Mouse (Mus musculus): Measurements from ENCODE around the gene Gm7030. TPM values are rescaled to one million over a fixed set of nuclear protein-coding genes. Genes with fewer than 3 reads are reported as not detected.

The Gm7030 gene
- polyA plus RNA-seq, 1 experiment from 2014 or later, result not detected

Other genes starting within 250 kb of the Gm7030 start
- 39.0 and 43.6 TPM in 2 replicates for gene Dhx16, start 249.6 kb downstream of the Gm7030 start, polyA plus RNA-seq (2014; fragmentation: Nextera tagmentation; extraction: Ambion mirVana)
- 22.7 and 23.3 TPM in 2 replicates for gene 2310061I04Rik, start 232.0 kb downstream of the Gm7030 start, polyA plus RNA-seq (2014; fragmentation: Nextera tagmentation; extraction: Ambion mirVana)
- 158 and 168 TPM in 2 replicates for gene Atat1, start 219.3 kb downstream of the Gm7030 start, polyA plus RNA-seq (2014; fragmentation: Nextera tagmentation; extraction: Ambion mirVana)
- gene Mrps18b, start 213.0 kb downstream of the Gm7030 start, polyA plus RNA-seq (2014; fragmentation: Nextera tagmentation; extraction: Ambion mirVana), result 57.1 and 61.8 TPM in 2 replicates
- gene Ppp1r10, start 213.0 kb downstream of the Gm7030 start, polyA plus RNA-seq (2014; fragmentation: Nextera tagmentation; extraction: Ambion mirVana), result 44.3 TPM in 2 replicates
- 118 and 119 TPM in 2 replicates for gene Abcf1, start 159.7 kb downstream of the Gm7030 start, polyA plus RNA-seq (2014; fragmentation: Nextera tagmentation; extraction: Ambion mirVana)
- 26.0 and 30.6 TPM in 2 replicates for gene Gnl1, start 149.6 kb downstream of the Gm7030 start, polyA plus RNA-seq (2014; fragmentation: Nextera tagmentation; extraction: Ambion mirVana)
- gene Prr3, start 149.2 kb downstream of the Gm7030 start, polyA plus RNA-seq (2014; fragmentation: Nextera tagmentation; extraction: Ambion mirVana), result 38.7 and 43.3 TPM in 2 replicates
- gene H2-T24, start 108.9 kb downstream of the Gm7030 start, polyA plus RNA-seq (2014; fragmentation: Nextera tagmentation; extraction: Ambion mirVana), result 3.1 TPM in 2 replicates
- 3.2 and 3.3 TPM in 2 replicates for gene H2-T23, start 96.6 kb downstream of the Gm7030 start, polyA plus RNA-seq (2014; fragmentation: Nextera tagmentation; extraction: Ambion mirVana)
- gene H2-T22, start 86.7 kb downstream of the Gm7030 start, polyA plus RNA-seq (2014; fragmentation: Nextera tagmentation; extraction: Ambion mirVana), result 7.3 and 7.6 TPM in 2 replicates
- gene Gm6034, start 86.5 kb downstream of the Gm7030 start, polyA plus RNA-seq (2014; fragmentation: Nextera tagmentation; extraction: Ambion mirVana), result not detected in 2 replicates
- not detected in 2 replicates for gene Gm11127, start 71.1 kb downstream of the Gm7030 start, polyA plus RNA-seq (2014; fragmentation: Nextera tagmentation; extraction: Ambion mirVana)
- gene Gm19684, start 7.7 kb downstream of the Gm7030 start, polyA plus RNA-seq (2014; fragmentation: Nextera tagmentation; extraction: Ambion mirVana), result not detected in 2 replicates
- gene Gm8909, start 39.1 kb upstream of the Gm7030 start, polyA plus RNA-seq (2014; fragmentation: Nextera tagmentation; extraction: Ambion mirVana), result 0.16 TPM in 1 of 2 replicates, not detected in the other
- gene H2-T3, start 60.9 kb upstream of the Gm7030 start, polyA plus RNA-seq (2014; fragmentation: Nextera tagmentation; extraction: Ambion mirVana), result not detected in 2 replicates
- gene Rpp21, start 128.6 kb upstream of the Gm7030 start, polyA plus RNA-seq (2014; fragmentation: Nextera tagmentation; extraction: Ambion mirVana), result 80.7 and 83.2 TPM in 2 replicates
- gene Trim39, start 142.8 kb upstream of the Gm7030 start, polyA plus RNA-seq (2014; fragmentation: Nextera tagmentation; extraction: Ambion mirVana), result 17.4 and 17.6 TPM in 2 replicates
- 0.19 TPM in 1 of 2 replicates, not detected in the other for gene H2-M10.2, start 157.1 kb upstream of the Gm7030 start, polyA plus RNA-seq (2014; fragmentation: Nextera tagmentation; extraction: Ambion mirVana)
- gene H2-M10.1, start 196.7 kb upstream of the Gm7030 start, polyA plus RNA-seq (2014; fragmentation: Nextera tagmentation; extraction: Ambion mirVana), result not detected in 2 replicates
- not detected in 2 replicates for gene H2-M10.3, start 239.0 kb upstream of the Gm7030 start, polyA plus RNA-seq (2014; fragmentation: Nextera tagmentation; extraction: Ambion mirVana)

All from midbrain, embryonic 11.5 days (tissue).